Mouse (Mus musculus): ENCODE data around the gene Apoa2.
A peak's percentile ranks its signal among the peaks of the same experiment; 100 is the strongest.

Gene Apoa2

DNA sequence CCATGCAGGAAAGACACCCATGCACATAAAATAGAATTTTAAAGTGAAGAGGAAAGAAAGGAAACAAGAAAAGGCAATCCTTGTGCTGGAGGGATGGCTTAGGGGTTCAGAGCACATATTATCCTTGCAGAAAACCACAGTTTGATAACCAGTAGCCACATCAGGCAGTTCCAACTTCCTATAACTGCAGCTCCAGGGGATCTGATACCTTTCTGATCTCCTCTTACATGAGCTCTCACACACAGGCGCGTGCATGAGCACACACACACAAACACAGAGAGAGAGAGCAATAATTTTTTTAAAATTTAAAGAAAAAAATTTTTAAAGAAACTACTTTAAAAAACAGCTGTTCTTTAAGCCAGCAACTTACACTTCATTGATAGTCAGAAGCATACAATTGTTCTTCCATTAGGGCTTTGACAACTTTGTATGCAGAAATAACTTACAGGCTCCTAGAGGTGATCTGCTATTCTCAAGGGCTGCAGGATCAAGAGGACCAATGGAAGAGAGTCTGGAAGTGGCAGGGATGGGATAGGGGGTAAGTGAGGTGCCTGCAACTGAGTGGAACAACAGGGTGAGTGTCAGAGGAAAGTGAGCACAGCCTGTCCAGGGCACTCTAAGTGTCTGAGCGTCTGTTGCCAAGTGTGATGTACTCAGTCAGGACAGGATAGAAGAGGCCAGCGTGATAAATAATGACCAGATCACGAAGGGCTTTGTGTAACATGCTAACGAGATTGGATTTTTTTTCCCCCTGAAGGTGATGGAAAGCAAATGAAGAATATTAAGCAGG, 19.0 kb upstream of the Apoa2 start:
- DNase-seq (ENCODE audit: inconsistent ontology term): no peak

DNA sequence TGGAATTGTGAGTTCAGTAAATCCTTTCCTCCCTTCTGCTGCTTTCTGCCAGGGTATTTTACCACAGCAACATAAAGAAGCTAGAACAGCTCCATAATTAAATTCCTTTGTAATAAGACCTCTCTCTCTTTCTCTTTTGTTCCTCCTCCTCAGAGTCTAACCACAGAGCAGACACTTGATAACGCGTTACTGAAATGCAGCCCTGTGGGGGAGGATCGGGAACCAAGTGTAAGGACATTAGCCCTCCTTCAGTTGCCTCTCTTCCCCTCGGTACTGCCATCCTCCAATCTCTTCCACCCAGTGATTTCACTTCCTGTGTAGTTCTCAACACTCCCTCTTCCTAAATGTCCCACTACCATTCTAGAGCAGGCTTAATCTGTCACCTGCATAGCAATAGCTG, 15.4 kb upstream of the Apoa2 start:
- no peak for DNase-seq (ENCODE audit: inconsistent ontology term)

DNA sequence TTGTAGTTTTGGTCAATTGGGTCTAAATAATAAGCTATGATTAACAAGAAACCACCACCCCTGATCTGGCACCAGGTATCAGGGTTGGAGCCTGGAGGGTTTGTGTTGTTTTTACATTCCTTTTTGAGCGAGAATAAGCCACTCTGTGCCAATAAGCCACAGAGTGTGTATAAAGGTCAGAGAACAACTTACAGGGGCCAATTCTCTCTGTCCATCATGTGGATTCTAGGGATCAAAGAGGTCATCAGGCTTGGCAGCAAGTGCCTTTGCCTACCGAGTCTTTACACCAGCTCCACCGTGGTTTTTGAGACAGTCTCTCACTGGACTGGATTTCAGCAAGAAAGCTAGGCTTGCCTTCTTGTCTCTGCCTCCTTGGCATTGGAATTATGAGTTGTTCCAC, 12.0 kb upstream of the Apoa2 start:
- no peak for DNase-seq (ENCODE audit: inconsistent ontology term)

DNA sequence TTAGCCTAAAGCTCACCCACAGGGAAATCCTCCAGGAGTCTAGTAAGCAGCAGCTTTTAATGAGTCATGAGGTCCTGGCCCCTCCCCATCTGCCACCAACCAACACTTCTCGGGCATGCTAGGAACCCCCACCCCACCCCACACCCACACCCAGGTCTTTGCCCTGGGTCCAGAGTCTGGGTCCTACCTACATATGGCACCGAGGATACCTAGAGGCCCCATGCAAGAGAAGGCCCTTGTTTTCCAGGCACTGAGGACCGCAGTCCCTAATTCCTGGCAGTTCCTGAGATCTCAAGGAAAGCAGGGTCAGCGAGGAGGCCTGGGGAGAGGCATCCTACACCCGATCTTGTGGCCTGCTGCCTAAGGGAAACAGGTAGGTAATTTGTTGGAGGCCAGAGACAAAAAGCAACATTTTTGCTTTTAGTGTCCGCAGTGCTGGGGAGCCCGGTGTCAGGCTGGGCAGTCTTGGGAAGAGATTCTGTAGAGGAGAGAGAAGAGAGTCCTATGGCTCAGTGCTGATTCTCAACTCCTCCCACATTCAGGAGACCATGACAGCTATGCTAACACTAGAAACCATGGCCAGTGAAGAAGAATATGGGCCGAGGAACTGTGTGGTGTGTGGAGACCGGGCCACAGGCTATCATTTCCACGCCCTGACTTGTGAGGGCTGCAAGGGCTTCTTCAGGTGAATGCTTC, 10.9 kb upstream of the Apoa2 start, which contains the start of gene Nr1i3:
TSS of gene Nr1i3 (plus strand) at position 170 of the 696 bp plus-strand sequence.
- DNase-seq (ENCODE audit: inconsistent ontology term): no peak

DNA sequence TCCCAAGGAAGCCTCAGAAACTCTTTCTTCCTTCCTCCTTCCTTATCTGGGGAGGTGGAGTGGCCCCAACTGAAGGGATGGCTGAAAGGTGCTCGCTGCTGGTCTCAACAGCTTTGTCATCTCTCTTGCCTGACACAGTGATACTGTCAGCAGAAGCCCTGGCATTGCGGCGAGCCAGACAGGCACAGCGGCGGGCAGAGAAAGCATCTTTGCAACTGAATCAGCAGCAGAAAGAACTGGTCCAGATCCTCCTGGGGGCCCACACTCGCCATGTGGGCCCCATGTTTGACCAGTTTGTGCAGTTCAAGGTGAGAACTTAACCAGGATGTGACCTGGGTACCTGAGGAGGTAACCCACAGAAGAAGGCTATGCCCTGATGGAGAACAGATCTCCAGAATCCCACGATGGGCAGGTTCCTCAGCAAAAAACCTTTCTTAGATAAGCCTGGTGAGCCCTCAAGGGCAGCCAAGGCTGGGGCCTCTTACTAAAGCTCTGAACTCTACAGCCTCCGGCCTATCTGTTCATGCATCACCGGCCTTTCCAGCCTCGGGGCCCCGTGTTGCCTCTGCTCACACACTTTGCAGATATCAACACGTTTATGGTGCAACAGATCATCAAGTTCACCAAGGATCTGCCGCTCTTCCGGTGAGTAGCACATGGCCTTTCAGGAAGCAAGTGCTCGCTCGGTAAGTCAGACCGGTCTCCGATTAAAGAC, 8.5 kb upstream of the Apoa2 start:
- no peak for DNase-seq (ENCODE audit: inconsistent ontology term)

DNA sequence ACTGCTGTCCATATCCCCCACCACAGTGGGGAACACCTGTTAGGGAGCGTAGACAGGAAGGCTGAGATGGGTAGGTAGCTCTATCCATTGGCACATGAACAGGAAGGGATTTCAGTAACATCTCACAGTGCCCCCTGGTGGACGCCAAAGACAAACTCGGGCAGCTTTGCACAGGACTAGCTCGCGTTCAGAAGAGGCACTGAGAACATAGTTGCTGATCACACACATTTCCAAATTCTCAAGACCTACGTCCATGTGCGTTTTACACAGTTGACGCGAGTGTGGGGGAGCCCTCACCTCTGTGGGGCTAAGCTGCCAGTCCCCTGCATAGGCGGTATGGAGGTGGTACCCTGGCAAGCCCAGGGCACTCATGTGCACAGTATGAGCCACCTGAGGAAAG, 4.0 kb upstream of the Apoa2 start:
- peak; percentile 76 for DNase-seq (ENCODE audit: inconsistent ontology term)

DNA sequence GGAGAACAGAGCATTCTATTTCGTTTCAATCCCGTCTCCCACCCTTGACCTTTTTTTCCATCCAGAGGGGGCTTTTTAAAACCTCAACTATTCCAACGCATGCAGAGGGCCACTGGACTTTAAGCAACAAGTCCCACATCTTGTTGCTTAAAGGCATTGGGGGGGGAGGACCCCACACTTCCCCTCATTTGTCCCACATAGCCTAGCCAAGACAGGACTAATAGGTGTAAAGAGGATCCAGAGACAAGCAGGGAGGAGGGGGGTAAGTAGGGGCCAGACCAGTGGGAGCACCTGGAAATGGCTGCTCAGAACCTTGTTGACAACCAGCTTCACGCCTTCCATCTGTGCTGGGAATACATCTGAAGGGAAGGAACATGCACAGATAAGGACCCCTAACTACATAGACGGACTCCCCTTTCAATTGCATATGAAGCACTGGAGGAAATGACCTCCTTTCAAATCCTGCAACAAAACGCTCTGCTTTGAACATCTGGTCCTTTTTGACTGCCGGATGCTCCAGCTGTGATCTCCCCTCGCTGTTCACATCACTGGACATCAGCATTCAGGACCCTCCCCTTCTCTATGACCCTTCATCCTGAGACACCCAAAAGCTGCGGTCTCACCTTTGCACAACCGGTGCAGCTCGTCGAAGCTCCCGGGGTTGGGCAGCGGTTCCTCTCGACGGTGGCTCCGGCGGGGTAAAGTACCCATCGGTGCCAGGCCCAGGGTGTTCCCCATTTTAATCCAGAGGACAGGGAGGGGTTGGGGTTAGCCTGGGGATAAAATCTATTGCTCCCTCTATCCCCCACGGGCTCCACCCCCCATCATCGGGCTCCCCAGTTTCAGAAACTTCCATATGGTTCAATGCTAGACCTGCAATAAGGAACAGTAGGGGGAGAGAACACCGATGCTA, 3.3 kb upstream of the Apoa2 start:
- DNase-seq (ENCODE audit: inconsistent ontology term): no peak

DNA sequence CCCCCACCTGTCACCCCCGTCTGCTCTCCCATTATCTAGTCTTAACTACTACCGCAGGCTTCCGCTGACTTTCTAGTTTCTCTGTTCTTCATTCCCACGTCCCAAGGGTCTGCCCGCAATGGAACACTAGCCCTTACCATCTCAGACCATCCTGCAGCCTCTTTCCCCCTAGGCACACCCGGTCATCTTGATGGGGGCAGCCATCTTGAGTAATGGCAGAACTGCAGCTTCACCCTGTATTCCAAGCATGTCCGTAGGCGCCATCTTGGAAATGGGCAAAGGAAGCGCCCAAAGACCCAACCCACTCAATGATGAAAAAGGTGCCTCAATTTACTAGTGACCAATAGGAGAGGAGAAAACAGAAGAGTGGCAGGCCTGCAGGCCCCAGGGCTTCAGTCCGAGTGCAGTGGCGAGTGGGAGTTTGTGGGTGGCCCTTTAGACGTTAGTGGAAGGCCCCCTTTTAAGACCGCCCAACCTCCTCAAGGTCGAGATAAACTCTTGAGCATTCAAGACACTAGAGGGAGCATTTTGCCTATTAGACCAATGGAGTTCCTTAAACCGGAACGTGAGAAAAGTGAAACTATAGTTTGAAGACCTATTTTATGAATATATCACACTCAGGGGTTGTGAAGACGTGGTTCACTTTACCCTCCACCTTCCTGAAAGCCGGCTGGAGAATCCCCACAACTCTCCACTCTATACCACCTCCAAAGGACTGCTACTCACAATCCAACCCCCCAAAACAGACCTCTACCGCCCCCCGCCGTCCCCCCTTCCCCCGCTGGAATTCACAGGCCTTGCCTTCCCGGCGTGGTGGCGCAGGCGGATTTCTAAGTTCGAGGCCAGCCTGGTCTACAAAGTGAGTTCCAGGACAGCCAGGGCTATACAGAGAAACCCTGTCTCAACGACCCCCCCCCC, 2.4 kb upstream of the Apoa2 start, which contains the start of gene Tomm40l:
TSS of gene Tomm40l (minus strand) at position 277 of the 918 bp plus-strand sequence.
- DNase-seq (ENCODE audit: inconsistent ontology term): peak; percentile 98

DNA sequence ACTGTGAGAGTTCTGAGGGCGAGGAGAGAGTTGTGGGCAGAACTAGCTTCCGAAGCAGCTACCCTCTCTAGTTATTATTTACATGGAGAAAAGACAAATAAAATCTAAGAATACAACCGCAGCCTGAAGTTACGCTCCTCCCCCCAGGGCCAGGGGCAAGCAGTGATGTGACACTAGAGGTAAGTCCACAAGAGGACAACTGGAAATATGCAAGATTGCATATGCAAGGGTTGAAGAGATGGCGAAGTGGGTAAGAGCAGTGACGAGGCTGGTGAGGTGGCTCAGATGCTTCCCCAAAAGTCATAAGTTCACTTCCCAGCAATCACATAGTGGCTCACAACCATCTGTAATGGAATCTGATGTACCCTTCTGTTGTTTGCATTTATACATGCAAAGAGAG, 1.7 kb upstream of the Apoa2 start:
- DNase-seq (ENCODE audit: inconsistent ontology term): no peak

DNA sequence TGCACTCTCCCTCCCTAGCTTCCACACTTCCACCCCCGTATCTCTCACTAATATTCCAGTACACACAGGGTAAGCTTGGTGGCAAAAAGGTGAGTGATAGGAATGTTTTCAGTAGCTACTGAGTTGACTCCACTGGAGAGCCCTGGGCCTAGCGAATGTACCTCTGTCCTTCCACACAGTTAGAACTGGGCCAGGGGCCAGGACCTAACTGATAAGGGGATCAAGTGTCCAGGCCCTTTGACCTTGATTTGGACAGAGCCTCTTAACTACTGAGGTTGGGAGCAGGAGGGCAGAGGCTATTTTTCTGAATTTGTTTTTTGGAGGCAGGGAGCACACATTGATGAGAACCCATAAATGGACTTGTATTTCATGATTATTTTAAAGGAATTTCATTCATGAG, 1.1 kb upstream of the Apoa2 start:
- DNase-seq (ENCODE audit: inconsistent ontology term): no peak

DNA sequence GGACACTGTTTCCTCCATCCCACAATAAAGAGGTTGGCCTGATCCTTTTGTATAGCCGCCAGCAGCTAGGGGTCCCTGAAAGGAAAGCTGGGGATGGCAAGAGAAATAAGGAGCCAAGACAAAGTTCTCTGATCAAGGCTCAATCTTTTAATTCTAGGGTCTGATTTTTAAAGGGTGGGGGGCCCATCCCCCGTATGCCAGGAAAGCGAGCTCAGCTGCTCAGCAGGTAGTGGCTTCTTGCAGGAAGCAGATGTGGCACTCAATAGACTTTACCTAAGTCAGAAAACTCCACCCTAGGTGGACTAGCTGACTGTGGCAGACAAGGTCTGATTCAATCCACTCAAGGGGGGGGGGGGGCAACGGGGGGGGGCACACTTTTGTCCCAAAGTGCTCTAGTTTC, 1.9 kb downstream of the Apoa2 start:
- DNase-seq (ENCODE audit: inconsistent ontology term): no peak

DNA sequence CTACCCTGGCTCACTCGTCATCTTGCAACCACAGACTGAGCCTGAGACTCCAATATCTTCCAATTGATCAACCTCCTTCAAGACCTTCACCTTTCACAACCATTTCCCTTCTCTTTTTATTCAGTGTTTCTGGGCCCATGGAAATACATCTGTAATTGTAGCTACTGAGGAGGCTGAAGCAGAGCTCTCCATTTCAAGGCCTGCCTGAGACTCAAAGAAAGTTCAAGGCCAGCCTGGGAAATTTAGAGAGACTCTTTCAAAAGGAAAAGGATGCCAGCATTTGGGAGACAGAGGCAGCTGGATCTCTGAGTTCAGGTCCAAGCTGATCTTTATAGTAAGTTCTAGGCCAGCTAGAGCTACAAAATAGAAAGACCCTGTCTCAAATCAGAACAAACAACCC, 3.0 kb downstream of the Apoa2 start:
- no peak for DNase-seq (ENCODE audit: inconsistent ontology term)

DNA sequence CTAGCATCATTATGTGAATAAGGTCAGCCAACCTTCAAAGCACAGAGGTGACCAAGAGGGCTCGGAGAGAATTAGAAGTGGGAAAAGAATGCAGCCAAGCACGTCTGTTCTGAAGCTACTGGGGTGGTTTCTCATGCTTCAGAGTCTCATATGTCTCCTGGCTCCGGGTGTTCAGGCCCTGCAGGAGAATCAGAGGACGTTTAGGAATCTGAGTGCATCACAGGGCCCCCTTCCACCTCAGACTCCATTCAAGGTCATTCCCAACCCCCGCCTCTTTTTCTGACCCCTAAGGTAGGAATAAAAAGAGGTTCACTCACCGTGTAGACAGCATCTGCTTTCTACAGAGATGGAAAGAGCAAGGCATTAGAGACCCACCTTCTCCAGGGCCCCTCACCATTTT, 4.9 kb downstream of the Apoa2 start:
- no peak for DNase-seq (ENCODE audit: inconsistent ontology term)

DNA sequence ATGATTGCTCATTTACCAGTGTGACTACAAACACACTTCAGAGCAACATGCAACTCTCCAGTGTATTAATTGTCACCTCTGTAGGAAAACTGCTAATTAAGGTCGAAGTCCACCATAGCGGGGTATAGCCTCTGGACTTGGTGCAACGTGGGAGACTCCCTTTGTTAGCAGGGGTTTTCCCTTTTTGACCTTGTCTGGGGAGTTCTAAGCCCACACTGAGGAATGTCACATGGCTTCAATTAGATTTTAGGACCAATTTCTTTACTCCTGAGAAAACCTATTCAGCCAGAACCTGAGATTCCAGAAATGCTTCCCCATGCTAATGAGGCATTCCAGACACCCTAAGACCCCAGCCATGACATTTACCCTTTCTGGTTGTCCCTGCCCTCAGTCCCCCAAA, 5.4 kb downstream of the Apoa2 start:
- DNase-seq (ENCODE audit: inconsistent ontology term): peak; percentile 43

DNA sequence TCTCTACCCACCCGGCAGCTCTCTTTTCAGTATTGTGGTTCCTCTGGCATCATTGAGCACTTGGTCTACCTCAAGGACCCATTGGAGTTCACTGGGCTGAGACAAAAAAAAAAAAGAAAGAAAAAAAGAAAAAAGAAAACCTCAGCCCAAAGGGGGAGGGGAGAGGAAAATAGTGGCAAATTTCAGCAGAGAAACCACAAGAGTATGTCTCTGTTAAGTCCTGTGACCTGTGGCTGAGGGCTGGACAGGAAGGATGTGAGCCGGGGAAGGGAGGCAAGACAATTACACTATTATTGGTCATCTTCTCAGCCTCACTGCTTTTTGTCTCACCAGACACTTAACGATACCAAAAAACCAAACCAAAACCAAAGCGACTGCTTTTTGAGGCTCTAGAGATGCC, 7.0 kb downstream of the Apoa2 start:
- peak; percentile 69 for DNase-seq (ENCODE audit: inconsistent ontology term)

DNA sequence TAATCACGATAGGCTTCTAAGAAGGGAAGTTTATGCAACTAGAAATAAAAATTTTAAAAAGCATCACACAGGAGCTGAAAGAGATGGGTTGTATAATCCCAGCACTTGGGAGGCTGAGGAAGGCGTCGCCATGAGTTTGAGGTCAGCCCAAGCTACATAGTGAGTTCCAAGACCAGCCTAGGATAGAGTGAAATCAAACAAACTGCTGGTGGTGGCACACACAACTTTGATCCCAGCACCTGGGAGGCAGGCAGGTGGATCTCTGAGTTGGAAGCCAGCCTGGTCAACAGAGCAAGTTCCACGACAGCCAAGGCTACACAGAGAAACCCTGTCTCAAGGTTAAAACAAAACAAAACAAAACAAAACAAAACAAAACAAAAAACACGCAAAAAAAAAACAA, 7.5 kb downstream of the Apoa2 start:
- DNase-seq (ENCODE audit: inconsistent ontology term): no peak

DNA sequence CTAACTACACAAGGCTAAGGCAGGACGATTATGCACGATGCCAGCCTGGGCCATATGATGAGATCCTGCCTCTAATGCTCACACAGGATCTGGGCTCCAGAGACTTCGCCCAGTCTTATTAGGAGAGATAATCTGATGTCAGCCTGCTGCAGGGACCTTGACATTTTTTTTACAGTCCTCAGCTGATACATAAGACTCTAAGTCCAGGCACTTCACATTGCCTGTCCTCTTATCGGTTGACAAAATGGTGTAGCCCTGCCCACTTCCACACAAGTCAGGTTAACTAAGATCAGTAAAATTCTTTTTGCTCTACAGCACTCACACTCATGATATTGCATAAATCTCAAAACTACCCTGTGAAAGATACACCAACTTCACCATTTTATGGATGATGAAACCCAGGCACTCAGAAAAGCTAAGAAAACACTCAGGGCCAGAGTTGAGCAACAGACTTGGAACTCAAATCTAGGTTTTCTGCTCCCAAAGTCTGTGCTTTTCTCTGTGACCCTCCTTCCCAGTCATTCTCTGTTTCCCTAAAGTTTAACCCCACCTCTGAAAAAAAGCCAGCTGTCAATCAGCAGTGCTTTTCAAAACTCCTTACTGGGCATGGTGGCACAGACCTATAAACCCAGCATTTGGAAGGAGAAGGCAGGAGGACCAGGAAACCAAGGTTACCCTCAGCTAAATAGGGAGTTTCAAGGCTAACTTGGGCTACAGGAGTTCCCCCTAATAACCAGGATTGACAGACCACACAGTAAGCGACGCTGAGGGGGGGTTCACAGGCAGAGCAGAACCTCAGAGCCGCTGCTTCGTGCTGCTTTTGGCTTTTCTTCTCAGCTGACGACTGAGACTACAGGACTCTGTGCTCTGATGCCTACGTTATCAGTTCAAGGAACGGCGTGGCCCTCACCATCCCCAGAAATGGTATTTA, 8.2 kb downstream of the Apoa2 start:
- DNase-seq (ENCODE audit: inconsistent ontology term): no peak

DNA sequence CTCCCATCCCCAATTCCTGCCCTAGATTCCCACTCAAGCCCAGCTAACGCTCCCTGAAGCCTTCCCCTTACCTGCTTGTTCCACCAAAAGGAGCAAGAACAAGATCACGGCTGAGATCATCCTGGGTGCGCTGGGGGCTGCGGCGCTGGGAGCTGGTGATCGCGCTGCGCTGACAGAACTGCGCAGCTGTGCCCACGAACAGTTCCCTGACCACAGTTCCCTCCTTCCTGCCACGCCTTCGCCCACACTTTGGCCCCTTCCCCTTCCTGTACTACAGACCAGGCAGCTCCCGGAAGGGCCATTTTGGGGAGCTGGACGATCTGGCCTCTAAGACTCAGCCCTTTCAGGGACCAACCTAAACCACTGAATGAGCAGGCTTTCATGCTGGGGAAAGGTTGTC, 9.3 kb downstream of the Apoa2 start, which contains the start of gene Fcer1g:
TSS of gene Fcer1g (minus strand) at position 240 of the 400 bp plus-strand sequence.
- no peak for DNase-seq (ENCODE audit: inconsistent ontology term)

DNA sequence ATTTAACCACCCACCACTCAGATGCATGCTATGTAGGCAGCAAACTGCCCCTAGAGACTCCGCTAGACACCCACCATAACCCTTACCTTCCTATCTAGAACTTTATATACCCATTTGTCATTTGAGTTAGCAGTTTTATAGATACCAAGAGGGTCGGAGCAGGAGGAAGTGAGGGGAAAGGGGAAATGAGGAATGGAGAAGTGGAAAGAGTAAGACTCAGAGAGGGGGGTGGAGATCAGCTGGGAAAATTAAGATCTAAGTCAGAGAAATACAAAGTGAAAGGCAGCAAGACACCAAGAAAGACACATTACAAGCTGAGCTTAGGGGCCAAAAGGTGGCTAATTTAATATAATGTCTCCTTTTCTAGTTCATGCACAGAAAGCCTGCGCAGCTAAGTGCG, 9.7 kb downstream of the Apoa2 start:
- DNase-seq (ENCODE audit: inconsistent ontology term): no peak

All from Muller cell, postnatal 12 days (primary cell).